In genomic region chr10:8535445-8535844, GRCm38 (mm10) we compare ENCODE assay signal across 25 mouse cellular contexts. TPM values are rescaled to one million over a fixed set of nuclear protein-coding genes. Genes with fewer than 3 reads are reported as not detected.
DNase-seq lines count a peak whose midpoint lies in the region; ATAC-seq and TF ChIP-seq lines count a peak whose summit lies in the region.
"Had no signal": no experiment of that assay in that cellular context is flagged by ENCODE, and none has a peak within 500 bp of the region (broad histone marks: within the 10 kb centered on the region; RNA-seq: fewer than 3 reads in every experiment).

No protein-coding gene starts in this region.

- no peak overlapping the region for H3K4me2 ChIP-seq in lung, postnatal 0 days (replicated peaks; ENCODE audit: low read depth, low read length)
- no peak overlapping the region for H3K4me2 ChIP-seq in intestine, embryonic 15.5 days (replicated peaks)
- H3K4me2 ChIP-seq: forebrain, embryonic 13.5 days; liver, embryonic 15.5 days; lung, embryonic 15.5 days; midbrain, embryonic 15.5 days; neural tube, embryonic 12.5 days; stomach, embryonic 15.5 days had no signal

- 47% methylated on average over 3 of the region's 3 CpGs for WGBS in lung, postnatal 0 days
- 86% methylated on average over 3 of the region's 3 CpGs for WGBS in intestine, embryonic 15.5 days

- H3K4me1 ChIP-seq in lung, postnatal 0 days (ENCODE audit: insufficient read depth, low read depth, low read length), result no peaks in the 10 kb centered on the region; the same call in 1 of the 2 replicates
- H3K4me1 ChIP-seq in intestine, embryonic 15.5 days (replicated peaks), result no peaks in the 10 kb centered on the region
- H3K4me1 ChIP-seq: liver, embryonic 15.5 days; lung, embryonic 15.5 days; midbrain, embryonic 15.5 days; neural tube, embryonic 12.5 days; stomach, embryonic 15.5 days had no signal

- no peaks in the 10 kb centered on the region for H3K9me3 ChIP-seq in lung, postnatal 0 days (ENCODE audit: low read length)
- no peaks in the 10 kb centered on the region for H3K9me3 ChIP-seq in intestine, embryonic 15.5 days
- H3K9me3 ChIP-seq: forebrain, embryonic 13.5 days; liver, embryonic 15.5 days; lung, embryonic 15.5 days; midbrain, embryonic 15.5 days; neural tube, embryonic 12.5 days; stomach, embryonic 15.5 days had no signal

- no peak overlapping the region for H3K27ac ChIP-seq in lung, postnatal 0 days (ENCODE audit: low read length)
- H3K27ac ChIP-seq in intestine, embryonic 15.5 days, result no peak overlapping the region
- H3K27ac ChIP-seq: forebrain, embryonic 13.5 days; liver, embryonic 15.5 days; lung, embryonic 15.5 days; midbrain, embryonic 15.5 days; neural tube, embryonic 12.5 days; stomach, embryonic 15.5 days had no signal

- DNase-seq in lung, postnatal 0 days (ENCODE audit: low spot score), result peak; percentile 4
- DNase-seq in lung, postnatal 4 days, result no peak
- peak; percentile 67 for DNase-seq in splenic B cell, adult 2 months (ENCODE audit: low read depth, low spot score)
- DNase-seq in cerebellum, postnatal 14 days, result no peak
- DNase-seq in right cerebral cortex, postnatal 36 days (ENCODE audit: low spot score in 2 of 2), result no peak
- DNase-seq: adrenal gland, postnatal 36 days; cerebellum, adult 18-20 months; cerebellum, postnatal 10 days; gastrocnemius, postnatal 25 days; heart, postnatal 14 days; kidney, postnatal 14 days; left cerebral cortex, postnatal 4 days; lung, postnatal 36 days had no signal

- H3K27me3 ChIP-seq in lung, postnatal 0 days (replicated peaks; ENCODE audit: insufficient read depth, low read length), result no peaks in the 10 kb centered on the region
- no peaks in the 10 kb centered on the region for H3K27me3 ChIP-seq in splenic B cell, adult 2 months (ENCODE audit: control insufficient read depth, insufficient read depth, low read length, poor library complexity, severe bottlenecking)
- no peaks in the 10 kb centered on the region for H3K27me3 ChIP-seq in intestine, embryonic 15.5 days (replicated peaks)
- H3K27me3 ChIP-seq: forebrain, embryonic 13.5 days; liver, embryonic 15.5 days; lung, embryonic 15.5 days; midbrain, embryonic 15.5 days; neural tube, embryonic 12.5 days; stomach, embryonic 15.5 days had no signal

- no peaks in the 10 kb centered on the region for H3K36me3 ChIP-seq in lung, postnatal 0 days (ENCODE audit: insufficient read depth, low read length)
- H3K36me3 ChIP-seq in splenic B cell, adult 2 months (ENCODE audit: control insufficient read depth, insufficient read depth, low read length, poor library complexity, severe bottlenecking), result no peaks in the 10 kb centered on the region
- H3K36me3 ChIP-seq in intestine, embryonic 15.5 days, result no peaks in the 10 kb centered on the region
- H3K36me3 ChIP-seq: G1E; liver, embryonic 15.5 days; lung, embryonic 15.5 days; midbrain, embryonic 15.5 days; neural tube, embryonic 12.5 days; stomach, embryonic 15.5 days had no signal

- H3K9ac ChIP-seq in lung, postnatal 0 days (replicated peaks; ENCODE audit: low read depth), result no peak overlapping the region
- no peak overlapping the region for H3K9ac ChIP-seq in intestine, embryonic 15.5 days
- H3K9ac ChIP-seq: forebrain, embryonic 13.5 days; liver, embryonic 15.5 days; lung, embryonic 15.5 days; midbrain, embryonic 15.5 days; neural tube, embryonic 12.5 days; stomach, embryonic 15.5 days had no signal

- TF ChIP-seq EP300 in lung, postnatal 0 days (IDR thresholded peaks at IDR 0.05), result no peak

- H3K4me3 ChIP-seq in lung, postnatal 0 days (ENCODE audit: low read depth, low read length), result no peak overlapping the region
- no peak overlapping the region for H3K4me3 ChIP-seq in intestine, embryonic 15.5 days (replicated peaks)
- H3K4me3 ChIP-seq: forebrain, embryonic 13.5 days; liver, embryonic 15.5 days; lung, embryonic 15.5 days; midbrain, embryonic 15.5 days; neural tube, embryonic 12.5 days; stomach, embryonic 15.5 days had no signal

- ATAC-seq in lung, postnatal 0 days, result no peak
- ATAC-seq in common myeloid progenitor, adult 5-6 weeks (replicated peaks; ENCODE audit: low read depth, poor library complexity, severe bottlenecking), result peak; percentile 87
- ATAC-seq in megakaryocyte, adult 5-6 weeks (ENCODE audit: poor library complexity, severe bottlenecking), result peak; percentile 90
- ATAC-seq in intestine, embryonic 15.5 days, result no peak
- ATAC-seq: forebrain, embryonic 13.5 days; hindbrain, embryonic 16.5 days; intestine, postnatal 0 days; midbrain, embryonic 15.5 days had no signal

- TF ChIP-seq CTCF in lung, postnatal 0 days (IDR thresholded peaks at IDR 0.05), result no peak

RNA-seq across cellular contexts. Expression of gene Ust, which starts 16.8 kb away (rescaled TPM):
- 6.3 and 6.8 TPM in 2 replicates for polyA plus RNA-seq in lung, postnatal 0 days (2015; fragmentation: Nextera tagmentation; extraction: Ambion mirVana)
- 1.0 and 1.2 TPM in 2 replicates for total RNA-seq in common myeloid progenitor, adult 5-6 weeks (2017)
- 1.6 and 2.1 TPM in 2 replicates for total RNA-seq in megakaryocyte, adult 5-6 weeks (2015)
- 0.85 and 1.2 TPM in 2 replicates for total RNA-seq in megakaryocyte, adult 5-6 weeks (2017)
- polyA plus RNA-seq in intestine, embryonic 15.5 days (2015; fragmentation: Nextera tagmentation; extraction: Ambion mirVana), result 4.4 and 4.7 TPM in 2 replicates
- polyA plus RNA-seq: G1E had no signal

Comparison
In these comparisons a context has a peak if more than half of its experiments do, and no peak if none do; other contexts are left out.
1. DNase-seq: peak in lung, postnatal 0 days (single experiment) and splenic B cell, adult 2 months (single experiment); none in lung, postnatal 4 days (0 of 2), cerebellum, postnatal 14 days (0 of 2) and right cerebral cortex, postnatal 36 days (0 of 2).
2. ATAC-seq: peak in common myeloid progenitor, adult 5-6 weeks (single experiment) and megakaryocyte, adult 5-6 weeks (single experiment); none in lung, postnatal 0 days (single experiment) and intestine, embryonic 15.5 days (single experiment).